Mouse (Mus musculus) brain, adult 2 months (tissue): ENCODE data around the gene Slc25a26.
"Not testable (repeated sequence)": the region's sequence is repeated elsewhere in the genome, so short reads cannot be mapped to it uniquely, and the experiment has no call there.

Experiments used
- DNase-seq: peaks from one replicate; pipeline ENCODE4 v3.0.0; 2011; ENCODE audit warnings: low read depth, low spot score

The Slc25a26 gene

DNA sequence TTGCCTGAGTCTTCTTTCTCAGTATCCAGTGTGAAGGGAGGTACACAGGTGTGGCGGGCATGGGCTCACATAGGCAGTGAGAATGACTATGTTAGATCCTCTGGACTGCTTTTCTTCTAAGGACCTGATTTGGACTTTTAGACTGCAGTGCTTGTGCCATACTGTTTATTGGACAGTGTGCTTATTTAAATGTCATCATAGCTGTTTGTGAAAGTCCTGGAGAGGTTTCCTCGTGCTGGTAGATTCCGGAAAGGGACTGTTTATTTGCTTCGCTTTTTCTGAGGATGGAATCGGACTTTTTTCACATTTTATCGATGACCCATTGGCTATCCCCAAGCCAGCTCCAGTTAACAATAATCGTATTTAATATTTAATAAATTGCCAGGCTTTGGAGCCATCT lies 50.7 kb downstream of the Slc25a26 start:
- DNase-seq, result no peak

DNA sequence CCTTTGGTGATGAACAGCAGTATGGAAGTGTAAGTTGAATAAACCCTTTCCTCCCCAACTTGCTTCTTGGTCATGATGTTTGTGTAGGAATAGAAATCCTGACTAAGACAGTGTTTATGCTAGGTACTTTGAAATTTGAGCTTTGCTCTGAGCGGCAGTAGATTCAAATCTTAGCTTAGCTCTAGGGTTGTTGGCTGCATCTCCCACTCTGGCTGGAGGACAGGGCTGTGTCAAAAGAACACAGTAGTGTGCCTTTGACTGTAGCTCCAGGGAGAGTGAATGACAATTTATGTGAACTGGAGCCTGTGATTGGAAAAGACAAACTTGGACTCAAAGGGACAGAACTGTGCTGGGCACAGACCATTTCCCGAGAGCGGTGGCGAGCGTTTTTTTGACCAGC lies 53.0 kb downstream of the Slc25a26 start:
- no peak for DNase-seq

DNA sequence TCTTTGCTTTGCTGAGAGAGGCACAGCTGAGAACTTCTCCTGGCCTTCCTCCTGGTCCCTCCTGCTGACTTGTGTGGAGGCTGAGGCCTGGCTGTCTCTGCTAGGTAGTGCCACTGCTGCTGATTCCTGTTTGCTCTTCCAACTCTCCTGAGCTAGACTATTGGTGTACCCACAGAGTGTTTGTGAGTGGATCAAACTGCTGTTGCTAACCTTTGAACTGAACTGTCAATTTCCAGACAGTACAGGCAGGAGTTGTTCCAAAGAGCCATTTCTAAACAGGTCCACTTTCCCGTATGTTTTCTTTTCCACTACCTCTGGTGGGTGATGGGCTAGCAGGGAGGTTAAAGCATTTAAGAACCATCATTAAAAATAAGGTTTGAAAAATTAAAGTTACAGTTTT lies 58.5 kb downstream of the Slc25a26 start:
- DNase-seq, result not testable (repeated sequence)

DNA sequence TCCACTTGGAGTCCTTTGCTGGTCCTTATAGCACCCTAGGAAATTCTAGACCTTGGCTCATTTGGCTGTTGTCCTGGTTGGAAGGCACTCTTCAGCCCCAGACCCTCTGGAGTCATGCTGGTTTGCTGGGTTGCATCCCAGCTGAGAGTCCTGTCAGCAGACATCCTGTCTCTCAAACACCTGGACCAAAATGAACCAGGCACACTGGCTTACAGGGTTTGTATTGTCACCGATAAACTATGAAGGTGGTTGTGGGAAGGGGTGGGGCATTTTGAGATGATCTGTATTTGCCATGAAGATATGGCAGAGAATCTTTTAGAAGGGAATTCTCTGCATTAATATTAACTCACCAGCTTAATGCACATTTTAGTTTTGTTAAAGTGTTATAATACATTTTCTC lies 60.8 kb downstream of the Slc25a26 start:
- no peak for DNase-seq

DNA sequence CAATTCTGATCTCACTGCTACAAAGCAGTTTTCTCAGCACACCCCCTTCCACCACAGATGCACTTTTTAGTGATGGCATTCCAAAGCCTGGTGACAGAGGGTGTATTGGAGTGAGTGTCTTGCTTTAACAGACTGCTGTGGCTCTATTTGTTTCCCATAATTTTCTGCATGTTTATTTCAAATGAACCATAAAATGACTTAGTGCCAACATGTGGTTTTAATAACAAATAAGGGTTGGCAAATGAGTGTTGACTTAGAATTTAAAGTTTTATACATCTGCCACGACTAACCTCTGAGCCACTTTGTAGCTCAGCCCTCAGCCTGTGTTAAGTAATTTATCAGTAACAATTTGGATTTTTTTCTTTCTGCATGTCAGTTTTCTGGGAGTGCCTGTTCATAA lies 61.2 kb downstream of the Slc25a26 start:
- no peak for DNase-seq

DNA sequence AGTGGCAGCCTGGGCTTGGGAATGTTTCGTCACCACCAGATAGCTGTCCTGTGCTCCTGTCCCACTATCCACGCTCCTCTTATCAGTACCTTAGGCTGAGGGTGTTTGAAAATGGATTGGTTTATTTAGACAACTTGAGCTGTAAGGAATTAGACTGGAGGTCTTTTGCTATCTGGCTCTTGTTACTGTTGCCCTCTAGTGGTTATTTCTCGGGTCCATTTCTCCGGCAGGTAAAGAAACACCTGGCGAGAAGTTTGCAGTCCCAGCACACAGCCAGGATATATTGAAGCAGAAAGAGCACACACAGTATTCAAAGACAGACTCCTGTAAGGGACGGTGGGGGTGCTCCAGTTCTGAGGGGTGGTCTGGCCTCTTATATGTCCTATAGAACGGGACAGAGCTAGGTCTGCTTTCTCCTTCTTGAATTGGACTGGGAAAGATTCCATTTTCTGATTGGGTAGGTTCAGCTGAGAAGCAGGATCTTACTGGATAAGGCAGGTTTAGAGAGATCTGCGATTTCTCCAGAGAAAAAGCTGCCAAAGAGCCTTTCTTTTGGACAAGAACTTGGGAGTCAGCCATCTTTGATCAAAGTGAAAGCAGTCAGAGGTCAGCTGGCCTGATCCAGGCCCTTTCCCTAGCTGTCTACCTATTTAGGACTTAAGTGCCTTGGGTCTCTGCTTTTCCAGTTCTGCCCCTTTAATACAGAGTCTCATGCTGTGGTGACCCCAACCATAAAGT lies 63.2 kb downstream of the Slc25a26 start:
- DNase-seq, result no peak

DNA sequence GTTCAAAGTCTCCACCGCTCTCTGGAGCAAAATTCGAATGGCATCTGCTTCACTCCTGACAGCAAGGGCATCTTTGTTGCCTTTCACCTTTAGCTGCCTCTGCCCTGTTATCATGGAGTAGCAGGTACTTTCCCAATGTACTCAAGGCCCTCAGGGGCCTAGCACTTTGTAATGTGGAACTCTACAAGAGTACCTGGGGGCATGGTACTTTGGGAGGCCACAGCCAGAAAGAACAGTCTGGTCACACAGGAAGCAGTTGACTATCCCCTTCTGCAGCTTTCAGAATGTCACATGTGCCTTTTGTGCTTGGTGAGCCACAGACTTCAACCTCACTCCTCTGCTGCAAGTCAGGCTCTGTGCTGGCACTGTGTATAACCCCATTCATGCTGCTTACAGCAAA lies 65.6 kb downstream of the Slc25a26 start:
- no peak for DNase-seq

DNA sequence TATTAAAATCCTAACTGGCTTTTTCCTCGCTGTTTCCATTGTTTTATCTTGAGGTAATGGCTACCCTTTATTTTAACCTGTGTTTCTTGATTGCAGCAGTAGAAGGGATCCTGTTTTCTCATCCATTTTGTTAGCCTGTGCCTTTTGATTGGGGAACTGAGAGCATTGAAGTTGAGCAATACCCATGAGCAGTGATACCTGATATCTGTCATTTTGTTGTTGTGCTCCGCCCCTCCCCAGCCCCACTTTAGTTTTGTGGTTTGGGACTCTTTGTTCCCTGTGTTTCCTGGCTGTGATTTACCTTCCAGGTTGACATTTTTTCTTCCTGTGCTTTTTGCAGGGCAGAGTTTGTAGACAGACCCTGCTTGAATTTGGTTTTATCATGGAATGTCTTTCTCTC lies 67.9 kb downstream of the Slc25a26 start:
- DNase-seq, result no peak

DNA sequence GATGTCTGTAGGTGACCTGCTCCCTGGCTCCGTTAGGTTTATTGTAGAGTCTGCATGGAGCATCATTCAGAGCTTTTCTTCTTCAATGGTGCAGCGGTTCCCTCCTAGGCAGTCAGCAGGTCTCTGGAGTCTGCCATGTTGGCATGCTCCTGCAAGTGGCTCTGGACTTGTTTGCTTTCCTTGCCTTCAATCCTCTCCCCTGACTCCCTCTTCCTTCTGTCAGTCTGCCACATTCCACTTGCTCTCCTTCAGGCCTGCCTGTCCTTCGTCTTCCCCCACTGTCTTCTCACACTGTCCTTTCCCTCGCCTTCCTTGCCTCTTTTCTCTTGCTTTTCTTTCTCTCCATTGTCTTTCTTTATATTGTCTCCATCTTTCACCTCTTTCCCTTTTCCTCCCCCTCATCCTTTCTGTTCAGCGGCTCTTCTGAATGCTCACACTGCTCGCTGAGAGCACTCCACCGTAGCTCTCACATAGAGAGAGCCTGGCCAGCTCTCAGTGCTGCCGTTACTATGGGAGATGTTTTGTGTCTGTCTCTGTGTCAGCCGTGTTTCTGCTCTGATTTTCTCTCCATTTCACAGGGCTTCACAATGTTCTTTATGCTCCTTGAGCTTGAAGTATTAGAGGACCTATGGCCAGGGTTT lies 75.5 kb downstream of the Slc25a26 start:
- peak; percentile 51 for DNase-seq

DNA sequence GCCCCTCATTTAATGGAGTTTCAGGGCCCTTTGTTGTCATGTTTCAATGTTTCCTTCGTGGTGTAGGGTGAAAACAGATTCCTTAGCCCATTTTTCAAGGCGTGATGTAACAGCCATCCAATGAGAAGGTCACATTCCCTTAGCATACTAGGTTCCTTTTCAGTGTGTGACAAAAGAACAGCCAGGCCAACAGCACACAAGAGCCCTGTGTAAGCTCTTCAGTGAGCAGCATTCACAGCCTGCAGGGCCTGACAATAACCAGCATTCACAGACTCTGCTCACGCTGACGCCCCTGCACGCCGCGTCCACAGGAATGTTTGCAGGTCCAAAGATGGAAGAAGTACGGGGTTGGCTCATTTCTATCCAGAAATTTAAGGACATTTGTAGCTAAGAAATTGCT lies 77.9 kb downstream of the Slc25a26 start:
- peak; percentile 84 for DNase-seq

DNA sequence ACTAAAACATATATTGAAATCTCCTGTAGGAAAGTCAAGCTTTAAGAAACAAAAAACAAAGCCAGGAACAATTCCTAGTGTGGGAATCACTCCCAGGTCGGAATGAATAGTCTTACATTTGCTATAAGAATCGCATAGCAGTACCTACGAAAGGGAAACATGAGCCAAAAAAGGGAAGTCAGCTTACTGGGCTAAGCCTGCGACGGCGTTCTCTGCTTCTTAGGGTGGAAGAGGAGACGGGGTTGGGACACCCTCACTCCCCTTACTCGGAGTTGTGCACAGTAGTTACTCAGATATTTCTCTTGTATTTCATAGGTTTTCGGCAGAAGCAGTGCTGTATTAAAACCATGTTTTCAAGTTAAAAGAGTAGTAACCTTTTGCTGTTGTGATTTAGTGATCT lies 81.9 kb downstream of the Slc25a26 start:
- DNase-seq, result no peak

DNA sequence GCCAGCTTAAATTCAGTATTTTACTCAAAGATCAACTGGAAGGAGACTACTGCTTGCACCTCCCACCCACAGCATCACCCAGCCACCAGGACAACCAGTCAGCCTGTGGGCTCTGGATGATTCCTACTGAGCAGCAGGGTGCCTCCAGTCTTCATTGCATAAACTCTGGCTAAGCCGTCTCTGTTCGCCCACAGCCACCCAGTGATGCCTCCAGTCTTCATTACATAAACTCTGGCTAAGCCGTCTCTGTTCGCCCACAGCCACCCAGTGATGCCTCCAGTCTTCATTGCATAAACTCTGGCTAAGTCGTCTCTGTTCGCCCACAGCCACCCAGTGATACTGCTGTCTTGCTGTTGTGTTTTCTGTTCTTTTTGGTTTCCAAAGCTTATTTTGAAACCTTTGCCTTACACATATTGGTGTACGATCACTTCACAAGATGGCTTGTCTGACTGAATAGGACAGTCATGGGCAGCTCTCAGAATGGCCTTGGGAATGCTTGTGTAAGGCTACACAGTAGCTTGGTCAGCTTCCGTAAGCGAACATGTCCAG lies 84.1 kb downstream of the Slc25a26 start:
- peak; percentile 89 for DNase-seq

DNA sequence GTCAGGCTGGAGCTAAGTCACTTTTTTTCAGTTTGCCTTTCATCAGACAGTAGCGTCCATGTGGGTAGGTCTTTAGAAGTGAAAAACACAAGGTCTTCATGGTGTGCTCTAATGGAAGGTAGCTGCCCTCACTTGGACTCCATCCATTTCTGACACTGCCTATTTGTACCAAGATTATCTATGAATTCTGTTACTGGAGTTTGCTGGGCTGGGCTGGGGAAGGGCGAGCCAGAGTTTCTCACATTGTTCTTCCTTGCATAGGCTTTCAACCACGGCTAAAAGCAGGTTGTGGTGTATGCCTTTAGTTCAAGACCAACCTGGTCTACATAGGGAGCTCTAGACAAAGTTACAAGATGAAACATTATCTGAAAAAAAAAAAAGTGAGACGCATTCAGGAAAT lies 84.8 kb downstream of the Slc25a26 start:
- DNase-seq, result no peak

DNA sequence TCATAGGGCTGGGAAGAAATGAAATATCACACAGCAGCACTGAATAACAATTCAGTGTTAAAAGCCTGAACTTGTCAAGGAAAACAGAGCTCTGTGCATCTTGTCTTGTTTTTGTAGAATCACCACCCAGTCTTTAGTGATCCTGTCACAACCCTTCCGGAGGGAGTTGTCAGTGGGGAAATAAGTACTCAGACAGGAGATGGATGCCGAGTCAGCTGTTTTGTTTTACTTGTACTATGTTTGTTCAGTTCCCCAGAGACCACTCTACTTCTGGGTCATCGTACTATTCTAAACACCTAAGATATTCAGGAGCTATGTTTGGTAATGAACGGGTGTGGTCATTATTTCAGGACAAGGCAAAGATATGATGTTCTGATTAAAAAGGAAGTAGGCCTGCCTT lies 88.2 kb downstream of the Slc25a26 start:
- no peak for DNase-seq

DNA sequence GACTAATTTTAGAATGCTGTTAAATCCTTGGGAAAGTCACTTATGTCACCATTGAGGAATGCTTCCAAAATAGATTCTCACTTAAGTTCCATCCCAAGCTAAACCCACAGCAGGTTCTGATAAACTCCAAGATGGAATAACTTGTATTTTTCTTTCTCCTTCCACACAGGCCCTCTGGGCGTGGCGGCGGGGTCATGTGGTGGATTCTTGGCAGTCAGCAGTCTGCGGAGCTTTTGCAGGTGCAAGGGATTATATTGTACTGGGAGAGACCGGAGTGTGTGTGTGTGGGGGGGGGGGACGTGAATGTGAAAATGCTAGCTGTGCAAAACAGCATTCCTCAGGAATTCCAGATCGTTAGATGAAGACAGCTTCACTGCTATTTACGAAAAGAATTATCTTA lies 92.1 kb downstream of the Slc25a26 start:
- peak; percentile 62 for DNase-seq

DNA sequence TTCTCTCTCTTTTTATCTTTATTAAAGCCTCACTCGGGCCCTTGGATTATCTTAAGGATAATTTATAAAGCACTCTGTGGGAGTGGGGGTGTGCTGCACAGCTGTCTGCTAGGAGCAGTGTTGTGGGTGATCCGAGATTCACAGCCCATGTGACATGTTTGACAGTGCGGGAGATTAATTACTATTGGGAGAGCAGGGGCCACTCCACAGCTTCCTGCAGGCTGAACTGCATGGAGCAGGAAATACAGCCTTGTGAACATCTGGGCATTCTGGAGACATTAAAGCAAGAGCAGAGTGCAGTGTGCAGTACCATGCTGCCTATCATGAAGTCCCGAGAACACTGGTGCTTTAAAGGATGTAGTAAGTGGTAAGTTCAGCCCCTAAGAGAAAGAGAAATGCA lies 92.6 kb downstream of the Slc25a26 start:
- peak; percentile 48 for DNase-seq

DNA sequence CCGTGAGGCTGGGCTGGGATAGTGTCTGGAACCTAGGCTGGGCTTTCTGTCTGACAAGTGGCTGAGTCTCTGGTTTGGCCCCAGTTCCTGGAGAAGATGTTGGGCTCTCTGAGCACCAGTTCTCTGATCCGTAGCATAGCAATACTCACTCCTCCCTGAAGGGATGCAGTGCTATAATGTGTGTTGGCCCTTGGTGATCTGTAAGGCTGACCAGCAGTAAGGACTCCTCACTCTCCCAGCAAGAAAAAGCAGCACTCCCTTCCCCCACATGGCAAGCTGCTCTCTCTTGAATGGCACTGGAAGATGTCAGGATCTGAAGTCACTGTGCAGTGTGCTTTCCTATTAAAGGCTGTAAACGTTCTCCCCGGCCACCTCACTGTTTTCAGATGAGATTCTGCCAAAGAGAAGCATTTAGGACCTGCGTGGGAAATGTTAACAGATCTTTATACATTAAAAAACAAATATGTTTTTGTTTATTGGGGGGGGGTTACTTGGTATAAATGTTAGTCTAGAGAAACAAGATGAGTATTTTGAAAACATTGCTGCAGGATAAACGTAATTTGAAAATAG lies 94.0 kb downstream of the Slc25a26 start:
- DNase-seq, result no peak

DNA sequence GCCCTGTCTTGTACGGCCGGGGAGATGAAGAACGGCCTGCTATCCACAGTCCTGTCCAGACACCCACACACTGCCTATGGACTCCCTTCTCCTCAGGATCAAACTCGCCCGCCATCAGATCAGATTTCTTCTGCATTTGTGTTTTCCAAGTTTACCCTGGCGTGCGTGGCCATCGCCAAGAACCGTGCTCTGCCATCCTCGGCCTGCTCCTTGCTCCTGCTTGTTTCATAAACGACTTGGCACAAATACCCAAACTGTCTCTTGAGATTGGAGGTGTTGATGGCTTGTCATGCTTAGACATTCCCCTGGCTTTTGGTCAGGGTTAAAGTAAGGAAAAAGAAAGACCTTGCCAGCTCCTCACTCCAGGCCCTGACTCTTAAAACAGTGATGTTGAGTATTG lies 94.6 kb downstream of the Slc25a26 start:
- no peak for DNase-seq

DNA sequence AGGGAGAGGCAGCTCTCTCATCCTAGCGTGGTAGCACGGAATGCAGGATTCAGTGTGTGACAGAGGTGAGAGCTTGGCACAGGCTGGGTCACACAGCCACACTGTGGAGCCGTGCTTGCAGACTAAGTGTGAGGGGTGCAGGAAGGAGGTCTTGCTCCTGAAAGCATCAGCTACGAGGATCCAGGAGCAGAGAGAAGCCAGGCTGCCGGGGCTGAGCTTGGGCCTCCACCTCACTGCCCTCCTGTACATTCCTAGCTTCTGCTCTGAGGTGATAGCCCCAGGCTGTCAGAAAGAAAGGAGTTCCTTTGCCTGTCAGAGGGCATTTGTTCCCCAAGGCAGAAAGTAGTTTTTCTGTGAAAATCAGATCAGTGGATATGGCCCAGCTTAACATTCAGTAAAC lies 95.1 kb downstream of the Slc25a26 start:
- DNase-seq, result no peak

DNA sequence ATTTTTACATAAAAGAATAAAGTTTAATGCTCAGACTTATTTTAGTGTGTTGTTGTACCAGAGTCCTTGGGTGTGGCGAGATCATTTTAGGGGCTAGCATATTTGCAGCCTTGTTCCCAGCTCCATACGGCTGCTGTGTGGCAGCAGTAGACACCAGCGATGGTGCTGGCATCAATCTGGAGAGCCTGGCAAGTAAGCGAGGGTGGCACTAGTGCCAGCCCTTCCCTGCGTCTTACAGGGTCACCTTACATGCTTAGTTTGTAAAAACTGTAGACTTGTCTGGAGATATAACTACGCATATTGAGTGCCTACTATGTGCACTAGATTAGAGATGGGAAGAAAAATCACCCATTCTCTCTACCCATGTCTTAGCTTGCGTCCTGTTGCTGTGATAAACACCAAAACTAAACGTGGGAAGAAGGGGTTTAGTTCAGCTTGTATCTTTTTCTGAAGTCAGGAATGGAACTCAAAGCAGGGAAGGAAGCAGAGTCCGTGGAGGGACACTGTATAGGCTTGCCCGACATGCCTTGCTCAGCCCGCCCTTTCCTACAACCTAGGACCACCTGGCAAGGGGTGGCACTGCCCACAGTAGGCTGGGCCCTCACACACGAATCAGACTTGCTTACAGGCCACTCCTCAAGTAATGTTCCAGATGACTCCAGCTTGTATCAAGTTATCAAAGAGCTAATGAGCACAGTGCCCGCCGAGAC lies 96.1 kb downstream of the Slc25a26 start:
- DNase-seq, result no peak

DNA sequence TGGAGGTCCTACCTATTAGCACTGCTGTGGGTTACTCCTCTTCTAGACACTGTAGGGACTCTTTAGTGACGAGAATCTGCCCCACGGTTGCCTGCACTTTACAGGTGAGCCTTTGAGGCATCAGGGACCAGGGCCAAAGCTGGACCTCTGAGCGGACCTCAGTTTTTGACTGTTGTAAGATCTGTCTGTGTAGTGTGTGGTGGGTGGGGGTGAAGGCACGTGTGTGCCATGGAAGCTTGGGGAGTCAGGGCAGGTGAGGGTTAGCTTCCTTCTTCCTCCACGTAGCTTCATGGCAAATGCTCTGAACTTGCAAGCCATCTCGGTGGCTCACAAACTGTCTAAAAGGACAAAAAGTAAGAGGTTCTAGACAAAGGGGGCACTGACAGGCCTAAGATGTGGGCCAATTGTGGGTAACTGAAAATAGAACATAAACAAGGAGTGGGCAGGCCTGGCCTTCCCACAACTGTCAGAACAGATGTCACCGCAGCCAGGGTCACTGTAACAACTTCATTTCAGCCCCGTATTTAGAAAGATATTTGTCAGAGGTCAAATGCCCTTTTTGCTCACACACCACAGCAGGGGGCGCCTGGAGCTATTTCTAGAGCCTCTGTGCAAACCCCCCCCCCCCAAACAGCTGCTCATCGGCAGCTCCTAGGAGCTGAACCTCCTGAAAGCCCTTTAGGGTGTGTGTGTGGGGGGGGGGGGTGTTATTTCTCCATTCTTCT lies 96.8 kb downstream of the Slc25a26 start:
- no peak for DNase-seq

DNA sequence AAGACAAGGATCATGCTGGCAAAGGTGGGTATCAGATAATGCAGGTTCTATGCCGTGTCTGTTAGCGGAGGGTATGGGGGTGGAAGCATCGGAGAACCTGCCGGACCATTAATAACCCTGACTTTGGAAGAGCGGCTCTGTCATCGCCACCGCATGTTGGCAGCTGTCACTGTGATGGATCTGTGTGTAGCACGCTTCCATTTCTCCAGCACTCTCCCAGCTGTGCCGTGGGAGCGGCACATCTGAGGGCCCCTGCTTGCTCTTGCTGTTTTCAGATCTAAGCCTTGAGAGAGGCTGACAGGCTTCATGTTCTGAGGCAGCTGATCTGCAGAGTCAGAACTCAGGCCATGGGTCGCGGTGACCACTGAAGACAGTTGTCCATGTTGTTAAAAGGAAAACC lies 98.3 kb downstream of the Slc25a26 start:
- DNase-seq, result no peak
